Mouse (Mus musculus) E14TG2a.4 (cell line): ENCODE data around the gene Rcsd1.

Experiments used
- CTCF ChIP-seq: conservative IDR thresholded peaks from 2 replicates; pipeline ENCODE4 v1.5.1; 2014; ENCODE audit warnings: low read length
- NANOG ChIP-seq: IDR thresholded peaks from 2 replicates; pipeline ENCODE4 v1.6.1; 2014; ENCODE audit warnings: borderline replicate concordance, low read length, mixed read lengths

- TF ChIP-seq CTCF: no peak
- no peak for TF ChIP-seq NANOG
Measured at GRCm38 (mm10) chr1:165605108-165605507, 104.4 kb downstream of the Rcsd1 start.
